Mouse (Mus musculus): ENCODE results near the gene Odf2. TPM values are rescaled to one million over a fixed set of nuclear protein-coding genes. Genes with fewer than 3 reads are reported as not detected.

Odf2 gene
- polyA plus RNA-seq, 1 experiment from 2014 or later = 64.4 TPM

DNA sequence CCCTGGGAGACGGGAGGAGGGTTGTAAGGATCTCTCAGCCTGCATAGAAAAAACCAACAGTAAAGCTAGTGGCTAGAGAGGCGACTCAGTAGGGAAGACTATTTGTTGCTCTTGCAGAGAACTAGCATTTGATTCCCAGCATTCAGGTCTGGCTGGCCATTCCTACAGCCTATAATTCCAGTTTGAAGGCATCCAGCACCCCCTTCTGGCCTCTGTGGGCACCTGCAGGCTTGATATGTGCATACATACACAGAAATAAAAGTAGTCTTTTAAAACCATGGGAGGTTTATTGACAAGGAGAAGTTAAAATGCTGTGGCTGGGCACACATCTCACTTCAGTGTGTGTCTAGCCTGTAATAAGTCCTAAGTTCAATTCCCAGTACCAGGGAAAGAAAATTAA, 21.0 kb downstream of the Odf2 start:
- no peak for ATAC-seq (ENCODE audit: low FRiP score, low read depth)
- WGBS = 91% methylated on average over 2 of the region's 2 CpGs
- no peak overlapping the region for H3K27ac ChIP-seq
- H3K4me1 ChIP-seq = no peaks in the 10 kb centered on the region
- H3K9ac ChIP-seq = no peak overlapping the region
- no peak overlapping the region for H3K4me2 ChIP-seq (replicated peaks)
- no peaks in the 10 kb centered on the region for H3K9me3 ChIP-seq
- H3K36me3 ChIP-seq = peaks cover 90% of the 10 kb centered on the region
- no peak overlapping the region for H3K4me3 ChIP-seq
- no peaks in the 10 kb centered on the region for H3K27me3 ChIP-seq

- 93% methylated on average over 11 of the region's 11 CpGs for WGBS
- Histone ChIP-seq H3K27ac (no peak overlapping the region), H3K9ac (no peak overlapping the region), H3K27me3 (no peaks in the 10 kb centered on the region), H3K4me1 (no peaks in the 10 kb centered on the region), H3K4me2 (replicated peaks) (no peak overlapping the region), H3K9me3 (no peaks in the 10 kb centered on the region), H3K36me3 (peaks cover 90% of the 10 kb centered on the region), H3K4me3 (no peak overlapping the region)
- ATAC-seq (ENCODE audit: low FRiP score, low read depth) = no peak
Observed at GRCm38 (mm10) chr2:29917621-29918020, 28.6 kb downstream of the Odf2 start.

DNA sequence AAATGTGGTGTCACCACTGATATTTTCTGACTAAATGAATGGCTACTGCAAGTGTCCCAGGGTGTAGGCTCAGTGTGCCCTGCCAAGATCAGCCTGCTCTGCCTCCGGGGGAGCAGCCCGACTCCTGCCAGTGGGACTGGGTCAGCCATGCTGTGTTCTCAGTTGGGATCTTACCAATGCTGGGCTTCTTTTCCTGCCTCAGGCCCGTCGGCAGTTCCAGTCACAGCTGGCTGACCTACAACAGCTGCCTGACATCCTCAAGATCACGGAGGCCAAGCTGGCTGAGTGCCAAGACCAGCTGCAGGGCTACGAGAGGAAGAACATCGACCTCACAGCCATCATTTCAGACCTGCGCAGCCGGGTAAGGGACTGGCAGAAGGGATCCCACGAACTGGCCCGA, 33.0 kb downstream of the Odf2 start:
- Histone ChIP-seq H3K9me3 (no peaks in the 10 kb centered on the region), H3K27me3 (no peaks in the 10 kb centered on the region), H3K9ac (no peak overlapping the region), H3K27ac (no peak overlapping the region), H3K4me1 (no peaks in the 10 kb centered on the region), H3K4me3 (no peak overlapping the region), H3K4me2 (replicated peaks) (no peak overlapping the region), H3K36me3 (peaks cover 92% of the 10 kb centered on the region)
- ATAC-seq (ENCODE audit: low FRiP score, low read depth) = no peak
- WGBS = 62% methylated on average over 11 of the region's 11 CpGs

DNA sequence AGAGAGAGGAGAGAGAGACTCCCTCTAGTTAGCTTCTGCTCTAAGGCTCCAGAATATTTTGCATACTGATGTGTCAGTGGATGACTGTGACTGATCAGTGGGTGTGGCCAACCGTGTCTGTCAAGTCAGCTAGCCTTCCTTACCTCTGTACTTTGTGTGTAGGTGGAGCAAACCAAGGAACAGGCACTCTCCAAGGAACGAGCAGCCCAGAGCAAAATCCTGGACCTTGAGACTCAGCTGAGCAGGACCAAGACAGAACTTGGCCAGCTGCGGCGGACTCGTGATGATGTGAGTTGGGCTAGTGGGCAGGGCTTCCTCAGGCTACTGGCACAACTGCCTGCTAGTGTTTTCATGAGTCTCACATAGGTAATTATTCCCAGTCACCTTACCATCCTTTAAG, 37.5 kb downstream of the Odf2 start:
- H3K4me1 ChIP-seq = no peaks in the 10 kb centered on the region
- no peak overlapping the region for H3K4me3 ChIP-seq
- H3K27ac ChIP-seq = no peak overlapping the region
- H3K36me3 ChIP-seq = peaks cover 95% of the 10 kb centered on the region
- H3K9me3 ChIP-seq = no peaks in the 10 kb centered on the region
- 89% methylated on average over 5 of the region's 5 CpGs for WGBS
- no peaks in the 10 kb centered on the region for H3K27me3 ChIP-seq
- no peak for ATAC-seq (ENCODE audit: low FRiP score, low read depth)
- no peak overlapping the region for H3K9ac ChIP-seq
- H3K4me2 ChIP-seq (replicated peaks) = no peak overlapping the region

GRCm38 (mm10) chr2:29930506-29930905, 41.5 kb downstream of the Odf2 start:
- Histone ChIP-seq H3K27me3 (no peaks in the 10 kb centered on the region), H3K4me3 (no peak overlapping the region), H3K4me1 (no peaks in the 10 kb centered on the region), H3K27ac (no peak overlapping the region), H3K9me3 (no peaks in the 10 kb centered on the region), H3K9ac (no peak overlapping the region), H3K4me2 (replicated peaks) (no peak overlapping the region), H3K36me3 (peaks cover 56% of the 10 kb centered on the region)
- 89% methylated on average over 10 of the region's 10 CpGs for WGBS
- no peak for ATAC-seq (ENCODE audit: low FRiP score, low read depth)

- Histone ChIP-seq H3K9ac (no peak overlapping the region), H3K4me3 (no peak overlapping the region), H3K9me3 (no peaks in the 10 kb centered on the region), H3K4me2 (replicated peaks) (no peak overlapping the region), H3K4me1 (peaks cover 6% of the 10 kb centered on the region), H3K27me3 (no peaks in the 10 kb centered on the region), H3K36me3 (peaks cover 49% of the 10 kb centered on the region), H3K27ac (no peak overlapping the region)
- no peak for ATAC-seq (ENCODE audit: low FRiP score, low read depth)
- WGBS = 88% methylated on average over 6 of the region's 6 CpGs
Observed at GRCm38 (mm10) chr2:29931194-29931593, 42.2 kb downstream of the Odf2 start.

GRCm38 (mm10) chr2:29934906-29935599, 46.0 kb downstream of the Odf2 start, which contains the start of gene Gle1:
TSS of gene Gle1 (plus strand) at chr2:29935426.
- peak within 1 kb of the TSS; percentile 81 for H3K27ac ChIP-seq
- 2% methylated on average over 44 of the region's 44 CpGs for WGBS

GRCm38 (mm10) chr2:29940073-29940472, 51.1 kb downstream of the Odf2 start:
- Histone ChIP-seq H3K36me3 (peaks cover 79% of the 10 kb centered on the region), H3K4me2 (replicated peaks) (no peak overlapping the region), H3K4me3 (no peak overlapping the region), H3K4me1 (peaks cover 7% of the 10 kb centered on the region), H3K9ac (no peak overlapping the region), H3K9me3 (no peaks in the 10 kb centered on the region), H3K27me3 (no peaks in the 10 kb centered on the region), H3K27ac (no peak overlapping the region)
- no peak for ATAC-seq (ENCODE audit: low FRiP score, low read depth)
- whole genome bisulfite sequencing = 90% methylated on average over 9 of the region's 9 CpGs

More at GRCm38 (mm10) chr2:29934906-29935599, 46.0 kb downstream of the Odf2 start, which contains the start of gene Gle1:
- no peaks in the 10 kb centered on the region for H3K9me3 ChIP-seq
- H3K4me1 ChIP-seq = peaks cover 7% of the 10 kb centered on the region
- ATAC-seq (ENCODE audit: low FRiP score, low read depth) = peak; percentile 97
- H3K4me3 ChIP-seq = peak within 1 kb of the TSS; percentile 95
- no peaks in the 10 kb centered on the region for H3K27me3 ChIP-seq
- peak within 1 kb of the TSS; percentile 73 for H3K9ac ChIP-seq
- peaks cover 45% of the 10 kb centered on the region for H3K36me3 ChIP-seq
- H3K4me2 ChIP-seq (replicated peaks) = peak within 1 kb of the TSS; percentile 82

GRCm38 (mm10) chr2:29940826-29941225, 51.8 kb downstream of the Odf2 start:
- Histone ChIP-seq H3K36me3 (peaks cover 86% of the 10 kb centered on the region), H3K27ac (no peak overlapping the region), H3K27me3 (no peaks in the 10 kb centered on the region), H3K4me1 (peaks cover 5% of the 10 kb centered on the region), H3K4me3 (no peak overlapping the region), H3K4me2 (replicated peaks) (no peak overlapping the region), H3K9me3 (no peaks in the 10 kb centered on the region), H3K9ac (no peak overlapping the region)
- WGBS = 93% methylated on average over 7 of the region's 7 CpGs
- no peak for ATAC-seq (ENCODE audit: low FRiP score, low read depth)

- Histone ChIP-seq H3K4me3 (no peak overlapping the region), H3K36me3 (peaks cover 96% of the 10 kb centered on the region), H3K9me3 (no peaks in the 10 kb centered on the region), H3K9ac (no peak overlapping the region), H3K27ac (no peak overlapping the region), H3K27me3 (no peaks in the 10 kb centered on the region), H3K4me2 (replicated peaks) (no peak overlapping the region), H3K4me1 (no peaks in the 10 kb centered on the region)
- 44% methylated on average over 1 of the region's 1 CpGs for WGBS
- ATAC-seq (ENCODE audit: low FRiP score, low read depth) = no peak
Observed at GRCm38 (mm10) chr2:29944723-29945122, 55.7 kb downstream of the Odf2 start.

DNA sequence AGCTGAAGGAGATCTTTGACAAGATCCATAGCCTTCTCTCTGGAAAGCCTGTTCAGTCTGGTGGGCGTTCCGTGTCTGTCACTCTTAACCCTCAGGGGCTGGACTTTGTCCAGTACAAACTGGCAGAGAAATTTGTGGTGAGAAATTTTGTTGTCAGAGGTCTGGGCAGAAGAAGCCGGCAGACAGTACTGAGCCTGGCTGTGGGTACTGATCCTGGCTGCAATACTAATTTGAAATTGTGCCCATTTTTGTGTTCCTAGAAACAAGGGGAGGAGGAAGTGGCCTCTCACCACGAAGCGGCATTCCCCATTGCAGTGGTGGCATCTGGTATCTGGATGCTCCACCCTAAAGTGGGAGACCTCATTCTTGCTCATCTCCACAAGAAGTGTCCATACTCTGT, 59.9 kb downstream of the Odf2 start:
- Histone ChIP-seq H3K27me3 (no peaks in the 10 kb centered on the region), H3K9me3 (no peaks in the 10 kb centered on the region), H3K36me3 (peaks cover 94% of the 10 kb centered on the region), H3K9ac (no peak overlapping the region), H3K4me3 (no peak overlapping the region), H3K4me2 (replicated peaks) (no peak overlapping the region), H3K27ac (no peak overlapping the region), H3K4me1 (no peaks in the 10 kb centered on the region)
- WGBS = 93% methylated on average over 5 of the region's 5 CpGs
- ATAC-seq (ENCODE audit: low FRiP score, low read depth) = no peak

- Histone ChIP-seq H3K4me3 (no peak overlapping the region), H3K4me2 (replicated peaks) (no peak overlapping the region), H3K27ac (no peak overlapping the region), H3K36me3 (peaks cover 42% of the 10 kb centered on the region), H3K4me1 (peaks cover 8% of the 10 kb centered on the region), H3K27me3 (no peaks in the 10 kb centered on the region), H3K9me3 (no peaks in the 10 kb centered on the region), H3K9ac (no peak overlapping the region)
- ATAC-seq (ENCODE audit: low FRiP score, low read depth) = no peak
- WGBS = 97% methylated on average over 7 of the region's 7 CpGs
Observed at GRCm38 (mm10) chr2:29961246-29961645, 72.2 kb downstream of the Odf2 start.
